Mouse (Mus musculus): ENCODE results near the gene Nlrp4c. TPM values are rescaled to one million over a fixed set of nuclear protein-coding genes. Genes with fewer than 3 reads are reported as not detected.
A peak's percentile ranks its signal among the peaks of the same experiment; 100 is the strongest.

Gene Nlrp4c
- total and polyA plus RNA-seq, 3 experiments: 0.16 to 0.42 (median 0.26) TPM

DNA sequence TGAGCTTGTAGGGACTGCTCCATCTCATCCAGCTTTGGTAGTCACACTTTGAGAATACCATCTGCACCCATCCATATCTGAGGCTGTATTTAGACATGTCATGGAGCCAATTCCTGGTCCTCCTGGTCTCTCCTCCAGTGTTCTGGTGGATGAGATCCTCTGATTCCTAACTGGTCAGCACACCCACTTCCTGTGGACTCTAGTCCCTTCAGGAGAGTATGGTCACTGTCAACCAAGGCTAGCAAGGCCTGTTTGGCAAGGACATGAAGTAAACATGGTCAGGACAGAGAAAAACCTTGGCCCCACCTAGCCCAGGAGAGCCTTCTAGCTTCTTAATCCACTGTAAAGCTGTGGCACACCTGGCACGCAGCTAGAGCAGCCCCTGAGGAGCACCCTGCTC, 106.3 kb downstream of the Nlrp4c start:
- H3K27me3 ChIP-seq (replicated peaks): no peaks in the 10 kb centered on the region
- TF ChIP-seq MXI1 (IDR thresholded peaks at IDR 0.05; ENCODE audit: low read depth, low read length) (no peak), CHD2 (IDR thresholded peaks at IDR 0.05; ENCODE audit: low read length) (no peak), USF2 (conservative IDR thresholded peaks at IDR 0.05; ENCODE audit: low read depth, low read length) (no peak), HCFC1 (IDR thresholded peaks at IDR 0.05; ENCODE audit: low read depth, low read length) (no peak), TBP (conservative IDR thresholded peaks at IDR 0.05; ENCODE audit: low read depth, low read length) (no peak), MYC (IDR thresholded peaks at IDR 0.05; ENCODE audit: low read depth, low read length) (no peak), JUN (IDR thresholded peaks at IDR 0.05; ENCODE audit: insufficient read depth, low read depth, low read length) (no peak), KAT2A (IDR thresholded peaks at IDR 0.05; ENCODE audit: insufficient replicate concordance, low read length) (no peak), ELF1 (IDR thresholded peaks at IDR 0.05; ENCODE audit: low read depth, low read length) (no peak), ZC3H11A (IDR thresholded peaks at IDR 0.05; ENCODE audit: low read depth, low read length) (no peak), MAZ (IDR thresholded peaks at IDR 0.05; ENCODE audit: low read depth, low read length) (no peak), RAD21 (IDR thresholded peaks at IDR 0.05; ENCODE audit: low read depth, low read length) (no peak), SMC3 (IDR thresholded peaks at IDR 0.05; ENCODE audit: low read depth, low read length) (no peak), POLR2A (IDR thresholded peaks at IDR 0.05; ENCODE audit: low read depth, low read length) (no peak)
- H3K79me2 ChIP-seq (replicated peaks; ENCODE audit: control insufficient read depth, extremely low read depth, insufficient read depth, poor library complexity, severe bottlenecking): peaks cover 86% of the 10 kb centered on the region
- no peaks in the 10 kb centered on the region for H3K9me3 ChIP-seq (replicated peaks; ENCODE audit: low read length)
- no peak overlapping the region for H3K9ac ChIP-seq (ENCODE audit: insufficient read depth, low read depth)
- H3K4me3 ChIP-seq (replicated peaks in 1 of 3; ENCODE audit: low read depth in 2 of 3, low read length in 2 of 3, poor library complexity in 1 of 3): no peak overlapping the region
- peaks cover 0 to 24% of the 10 kb centered on the region in 2 experiments for H3K36me3 ChIP-seq (replicated peaks in 1 of 2; ENCODE audit: control insufficient read depth in 1 of 2, insufficient read depth in 1 of 2, low read length in 1 of 2)
- dilution Hi-C loops (cut with MboI; ENCODE audit: extremely low pct_ligation_motif_present, extremely low pct_unique_long_range_greater_than_20kb, low sequenced_read_pairs) (no loop called here), in situ Hi-C loops (cut with MboI; ENCODE audit: low pct_ligation_motif_present, low pct_unique_long_range_greater_than_20kb, low sequenced_read_pairs) (no loop called here)
- H3K27ac ChIP-seq (ENCODE audit: insufficient read depth, low read depth): no peak overlapping the region
- 0 out of 2 replicates have a peak overlapping the region, but pooled peaks have one; percentile 23 for H3K4me2 ChIP-seq (ENCODE audit: insufficient read depth, low read depth, poor library complexity, severe bottlenecking)
- no peak for DNase-seq (ENCODE audit: extremely low read depth)
- H3K4me1 ChIP-seq (ENCODE audit: control insufficient read depth in 1 of 2, insufficient read depth in 2 of 2): peaks cover 25 to 84% of the 10 kb centered on the region in 2 experiments

DNA sequence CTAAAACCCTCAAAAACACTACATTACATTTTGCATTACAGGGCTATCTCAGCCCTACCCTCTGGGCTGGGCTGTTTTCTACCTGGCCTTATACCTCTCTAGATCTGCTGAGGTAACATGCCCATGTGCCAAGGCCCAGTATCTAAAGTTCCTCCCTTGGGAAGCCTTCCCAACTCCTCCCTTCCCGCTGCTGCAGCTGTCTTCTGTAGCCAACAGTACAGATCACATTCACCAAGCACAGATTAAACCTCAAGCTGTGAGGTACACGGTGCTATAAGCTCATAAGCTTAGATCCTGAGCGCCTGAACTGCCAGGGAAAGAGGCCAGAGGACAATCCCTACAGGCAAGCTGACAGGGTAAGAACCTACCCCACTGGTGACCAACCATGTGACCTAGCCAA, 107.1 kb downstream of the Nlrp4c start:
- Histone ChIP-seq H3K79me2 (replicated peaks; ENCODE audit: control insufficient read depth, extremely low read depth, insufficient read depth, poor library complexity, severe bottlenecking) (peaks cover 79% of the 10 kb centered on the region), H3K27me3 (replicated peaks) (no peaks in the 10 kb centered on the region), H3K4me2 (ENCODE audit: insufficient read depth, low read depth, poor library complexity, severe bottlenecking) (no peak overlapping the region), H3K9me3 (replicated peaks; ENCODE audit: low read length) (no peaks in the 10 kb centered on the region), H3K36me3 (replicated peaks in 1 of 2; ENCODE audit: control insufficient read depth in 1 of 2, insufficient read depth in 1 of 2, low read length in 1 of 2) (peaks cover 0 to 22% of the 10 kb centered on the region in 2 experiments), H3K27ac (ENCODE audit: insufficient read depth, low read depth) (no peak overlapping the region), H3K4me3 (replicated peaks in 1 of 3; ENCODE audit: low read depth in 2 of 3, low read length in 2 of 3, poor library complexity in 1 of 3) (no peak overlapping the region), H3K4me1 (ENCODE audit: control insufficient read depth in 1 of 2, insufficient read depth in 2 of 2) (peaks cover 25 to 81% of the 10 kb centered on the region in 2 experiments), H3K9ac (ENCODE audit: insufficient read depth, low read depth) (no peak overlapping the region)
- in situ Hi-C loops (cut with MboI; ENCODE audit: low pct_ligation_motif_present, low pct_unique_long_range_greater_than_20kb, low sequenced_read_pairs) (no loop called here), dilution Hi-C loops (cut with MboI; ENCODE audit: extremely low pct_ligation_motif_present, extremely low pct_unique_long_range_greater_than_20kb, low sequenced_read_pairs) (no loop called here)
- no peak for TF ChIP-seq POLR2A (IDR thresholded peaks at IDR 0.05; ENCODE audit: low read depth, low read length)
- no peak for TF ChIP-seq ELF1 (IDR thresholded peaks at IDR 0.05; ENCODE audit: low read depth, low read length)
- no peak for TF ChIP-seq ZKSCAN1 (IDR thresholded peaks at IDR 0.05; ENCODE audit: borderline replicate concordance, low read depth, low read length)
- no peak for TF ChIP-seq MEF2A (IDR thresholded peaks at IDR 0.05; ENCODE audit: borderline replicate concordance, low read depth, low read length)
- no peak for TF ChIP-seq MYC (IDR thresholded peaks at IDR 0.05; ENCODE audit: low read depth, low read length)
- TF ChIP-seq EP300 (IDR thresholded peaks at IDR 0.05; ENCODE audit: low read length): no peak
- no peak for TF ChIP-seq JUND (conservative IDR thresholded peaks at IDR 0.05; ENCODE audit: low read depth, low read length)
- TF ChIP-seq CHD2 (IDR thresholded peaks at IDR 0.05; ENCODE audit: low read length): no peak
- TF ChIP-seq USF2 (conservative IDR thresholded peaks at IDR 0.05; ENCODE audit: low read depth, low read length): no peak
- no peak for TF ChIP-seq ZNF384 (IDR thresholded peaks at IDR 0.05; ENCODE audit: low read depth, low read length)
- TF ChIP-seq MAFK (IDR thresholded peaks at IDR 0.05; ENCODE audit: insufficient replicate concordance, low read length): no peak
- no peak for TF ChIP-seq BHLHE40 (IDR thresholded peaks at IDR 0.05; ENCODE audit: low read depth, low read length)
- TF ChIP-seq CHD1 (IDR thresholded peaks at IDR 0.05; ENCODE audit: low read depth, low read length): no peak
- DNase-seq (ENCODE audit: extremely low read depth): no peak
